Mouse (Mus musculus) E14TG2a.4 (cell line): ENCODE results near the gene D430042O09Rik.

ENCODE experiments used
- CTCF ChIP-seq: conservative IDR thresholded peaks from 2 replicates; pipeline ENCODE4 v1.5.1; 2014; ENCODE audit warnings: low read length
- POU5F1 ChIP-seq: IDR thresholded peaks from 2 replicates; pipeline ENCODE4 v1.6.1; 2014; ENCODE audit warnings: low read length, borderline replicate concordance

DNA sequence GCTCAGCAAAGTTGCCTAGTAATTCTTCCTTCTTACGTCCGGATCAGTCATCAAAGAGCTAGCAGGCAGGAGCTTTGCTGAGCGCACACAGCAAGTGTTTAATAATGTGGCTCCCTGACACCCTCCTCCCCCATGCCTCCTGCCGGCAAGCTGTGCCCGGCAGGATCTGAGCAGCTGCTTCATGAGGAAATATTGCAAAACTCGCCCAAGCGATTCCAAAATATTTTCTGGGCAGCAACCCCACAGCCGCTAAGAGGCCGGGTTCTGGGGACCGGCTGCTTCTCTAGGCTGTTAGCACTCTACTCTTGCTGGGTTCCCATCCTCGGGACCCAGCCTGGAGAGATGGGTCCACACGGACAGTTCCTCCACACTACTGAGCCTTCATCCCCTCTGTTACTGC, 180.7 kb downstream of the D430042O09Rik start:
- no peak for TF ChIP-seq CTCF
- no peak for TF ChIP-seq POU5F1
